Mouse (Mus musculus) retina, embryonic 14.5 days (tissue): ENCODE data around the gene Teddm1b.

Source experiments
- DNase-seq: peaks from one replicate; pipeline ENCODE4 v3.0.0-alpha.2; 2015; ENCODE audit warnings: low spot score

Teddm1b gene

GRCm38 (mm10) chr1:153903006-153903405, 28.9 kb downstream of the Teddm1b start:
- peak; percentile 88 for DNase-seq

- no peak for DNase-seq
These were observed 30.1 kb downstream of the Teddm1b start for GRCm38 (mm10) chr1:153904236-153904635.

GRCm38 (mm10) chr1:153905884-153906283, 31.7 kb downstream of the Teddm1b start:
- DNase-seq: no peak

- DNase-seq: no peak
These were observed 34.1 kb downstream of the Teddm1b start for GRCm38 (mm10) chr1:153908208-153908607.

- no peak for DNase-seq
These were observed 34.6 kb downstream of the Teddm1b start for GRCm38 (mm10) chr1:153908741-153909140.

- DNase-seq: no peak
These were observed 35.2 kb downstream of the Teddm1b start for GRCm38 (mm10) chr1:153909213-153909962.

- no peak for DNase-seq
These were observed 35.8 kb downstream of the Teddm1b start for GRCm38 (mm10) chr1:153909963-153910291.

- DNase-seq: no peak
These were observed 36.3 kb downstream of the Teddm1b start for GRCm38 (mm10) chr1:153910423-153910822.

GRCm38 (mm10) chr1:153911276-153911795, 37.2 kb downstream of the Teddm1b start:
- no peak for DNase-seq

GRCm38 (mm10) chr1:153913869-153914268, 39.7 kb downstream of the Teddm1b start:
- no peak for DNase-seq

- no peak for DNase-seq
These were observed 44.5 kb downstream of the Teddm1b start for GRCm38 (mm10) chr1:153918521-153919206.

- DNase-seq: no peak
These were observed 47.5 kb downstream of the Teddm1b start for GRCm38 (mm10) chr1:153921642-153922041.

- no peak for DNase-seq
These were observed 48.5 kb downstream of the Teddm1b start for GRCm38 (mm10) chr1:153922571-153923021.

GRCm38 (mm10) chr1:153924395-153925385, 50.5 kb downstream of the Teddm1b start:
- DNase-seq: no peak
